Comparison of ENCODE assay signal across 18 mouse cellular contexts in genomic region chr10:79907415-79907814, GRCm38 (mm10). TPM values are rescaled to one million over a fixed set of nuclear protein-coding genes. Genes with fewer than 3 reads are reported as not detected.
DNase-seq lines count a peak whose midpoint lies in the region; ATAC-seq and TF ChIP-seq lines count a peak whose summit lies in the region.
"Had no signal": no experiment of that assay in that cellular context is flagged by ENCODE, and none has a peak within 500 bp of the region (broad histone marks: within the 10 kb centered on the region; RNA-seq: fewer than 3 reads in every experiment).

No protein-coding gene starts in this region.

- no peak overlapping the region for H3K9ac ChIP-seq in hindbrain, postnatal 0 days (replicated peaks; ENCODE audit: low read length)
- no peak overlapping the region for H3K9ac ChIP-seq in lung, embryonic 15.5 days
- no peak overlapping the region for H3K9ac ChIP-seq in liver, embryonic 13.5 days

- H3K27ac ChIP-seq in hindbrain, embryonic 10.5 days: peak overlapping the region; percentile 56
- no peak overlapping the region for H3K27ac ChIP-seq in hindbrain, postnatal 0 days
- no peak overlapping the region for H3K27ac ChIP-seq in lung, embryonic 15.5 days
- 0 out of 2 replicates have a peak overlapping the region, but pooled peaks have one; percentile 96 for H3K27ac ChIP-seq in liver, embryonic 13.5 days

- no peak overlapping the region for H3K4me2 ChIP-seq in hindbrain, postnatal 0 days (ENCODE audit: low read depth, low read length)
- 0 out of 2 replicates have a peak overlapping the region, but pooled peaks have one; percentile 59 for H3K4me2 ChIP-seq in lung, embryonic 15.5 days
- peak overlapping the region; percentile 69; the same call in 1 of the 2 replicates for H3K4me2 ChIP-seq in liver, embryonic 13.5 days

- ATAC-seq in cerebellum, adult (ENCODE audit: insufficient number of reproducible peaks, low FRiP score, low TSS enrichment): no peak
- no peak for ATAC-seq in hindbrain, postnatal 0 days
- no peak for ATAC-seq in lung, embryonic 15.5 days (ENCODE audit: borderline replicate concordance, extremely low read depth, low FRiP score, low TSS enrichment)
- no peak for ATAC-seq in liver, embryonic 13.5 days (ENCODE audit: low read depth)

- H3K4me3 ChIP-seq in hindbrain, embryonic 10.5 days: peak overlapping the region; percentile 21; the same call in 1 of the 2 replicates
- H3K4me3 ChIP-seq in hindbrain, postnatal 0 days (ENCODE audit: low read length): no peak overlapping the region
- no peak overlapping the region for H3K4me3 ChIP-seq in lung, embryonic 15.5 days
- no peak overlapping the region for H3K4me3 ChIP-seq in liver, embryonic 13.5 days (replicated peaks)

- DNase-seq in cerebellum, adult 11-12 months: peak; percentile 63
- no peak for DNase-seq in hindbrain, embryonic 10.5 days (ENCODE audit: low spot score)
- no peak for DNase-seq in hindbrain, postnatal 0 days (ENCODE audit: low spot score)
- DNase-seq in lung, postnatal 36 days: no peak
- no peak for DNase-seq in liver, embryonic 13.5 days
- DNase-seq in layer of hippocampus, adult 11-12 months (ENCODE audit: low spot score): no peak
- DNase-seq: adrenal gland, adult 8-10 months; lung, adult 2 months had no signal

- peaks cover 70% of the 10 kb centered on the region for H3K36me3 ChIP-seq in hindbrain, embryonic 10.5 days
- peaks cover 21% of the 10 kb centered on the region; the same call in 1 of the 2 replicates for H3K36me3 ChIP-seq in hindbrain, postnatal 0 days (ENCODE audit: insufficient read depth, low read length)
- peaks cover 56% of the 10 kb centered on the region for H3K36me3 ChIP-seq in lung, embryonic 15.5 days
- H3K36me3 ChIP-seq in liver, embryonic 13.5 days: peaks cover 56% of the 10 kb centered on the region

- H3K27me3 ChIP-seq in hindbrain, embryonic 10.5 days (ENCODE audit: insufficient read depth, poor library complexity, severe bottlenecking): peaks cover 35% of the 10 kb centered on the region
- no peaks in the 10 kb centered on the region for H3K27me3 ChIP-seq in hindbrain, postnatal 0 days (ENCODE audit: insufficient read depth, low read length)
- no peaks in the 10 kb centered on the region for H3K27me3 ChIP-seq in lung, embryonic 15.5 days
- no peaks in the 10 kb centered on the region for H3K27me3 ChIP-seq in liver, embryonic 13.5 days

- TF ChIP-seq CTCF in hindbrain, postnatal 0 days (IDR thresholded peaks at IDR 0.05; ENCODE audit: low read depth): no peak

- peaks cover 23% of the 10 kb centered on the region for H3K4me1 ChIP-seq in hindbrain, embryonic 10.5 days (replicated peaks)
- H3K4me1 ChIP-seq in hindbrain, postnatal 0 days (ENCODE audit: insufficient read depth, low read length): no peaks in the 10 kb centered on the region
- peaks cover 13% of the 10 kb centered on the region for H3K4me1 ChIP-seq in lung, embryonic 15.5 days
- peaks cover 31% of the 10 kb centered on the region for H3K4me1 ChIP-seq in liver, embryonic 13.5 days (replicated peaks)

- peaks cover 4% of the 10 kb centered on the region; the same call in 1 of the 2 replicates for H3K9me3 ChIP-seq in hindbrain, embryonic 10.5 days
- no peaks in the 10 kb centered on the region for H3K9me3 ChIP-seq in hindbrain, postnatal 0 days (ENCODE audit: low read length)
- no peaks in the 10 kb centered on the region for H3K9me3 ChIP-seq in lung, embryonic 15.5 days
- H3K9me3 ChIP-seq in liver, embryonic 13.5 days (replicated peaks): no peaks in the 10 kb centered on the region

- WGBS in hindbrain, embryonic 10.5 days: 95% methylated on average over 10 of the region's 10 CpGs
- whole genome bisulfite sequencing in hindbrain, postnatal 0 days: 88% methylated on average over 10 of the region's 10 CpGs
- WGBS in lung, embryonic 15.5 days: 88% methylated on average over 10 of the region's 10 CpGs
- 89% methylated on average over 10 of the region's 10 CpGs for WGBS in liver, embryonic 13.5 days (ENCODE audit: insufficient replicate concordance)

RNA-seq across cellular contexts. Expression of gene Med16, which starts 1.3 kb away (rescaled TPM):
- polyA plus RNA-seq in hindbrain, embryonic 10.5 days (2016; fragmentation: Nextera tagmentation; extraction: Ambion mirVana): 68.3 and 77.3 TPM in 2 replicates
- 71.4 and 82.2 TPM in 2 replicates for total RNA-seq in hindbrain, postnatal 0 days (2014; rRNA removed)
- polyA plus RNA-seq in hindbrain, postnatal 0 days (2015; fragmentation: Nextera tagmentation; extraction: Ambion mirVana): 43.2 and 48.4 TPM in 2 replicates
- 54.7 and 56.1 TPM in 2 replicates for polyA plus RNA-seq in lung, embryonic 15.5 days (2015; fragmentation: Nextera tagmentation; extraction: Ambion mirVana)
- 16.9 and 19.0 TPM in 2 replicates for polyA plus RNA-seq in liver, embryonic 13.5 days (2015; fragmentation: Nextera tagmentation; extraction: Ambion mirVana)

RNA-seq across cellular contexts. Expression of gene Gm26602, which starts 3.2 kb away (rescaled TPM):
- polyA plus RNA-seq in hindbrain, embryonic 10.5 days (2016; fragmentation: Nextera tagmentation; extraction: Ambion mirVana): 2.6 and 4.5 TPM in 2 replicates
- not detected in 2 replicates for total RNA-seq in hindbrain, postnatal 0 days (2014; rRNA removed)
- polyA plus RNA-seq in hindbrain, postnatal 0 days (2015; fragmentation: Nextera tagmentation; extraction: Ambion mirVana): 4.9 and 17.2 TPM in 2 replicates
- 1.2 and 1.7 TPM in 2 replicates for polyA plus RNA-seq in lung, embryonic 15.5 days (2015; fragmentation: Nextera tagmentation; extraction: Ambion mirVana)
- 11.3 TPM in 1 of 2 replicates, not detected in the other for polyA plus RNA-seq in liver, embryonic 13.5 days (2015; fragmentation: Nextera tagmentation; extraction: Ambion mirVana)
- total RNA-seq: adrenal gland, adult 8-10 months; gastrocnemius, adult 18-20 months; left cerebral cortex, adult 8-10 months had no signal
- polyA plus RNA-seq: large intestine, adult 2 months; lung, adult 2 months; spleen, adult 2 months; urinary bladder, adult 2 months had no signal

RNA-seq across cellular contexts. Expression of gene Kiss1r, which starts 9.4 kb away (rescaled TPM):
- 0.72 and 0.80 TPM in 2 replicates for polyA plus RNA-seq in hindbrain, embryonic 10.5 days (2016; fragmentation: Nextera tagmentation; extraction: Ambion mirVana)
- 7.7 and 9.4 TPM in 2 replicates for total RNA-seq in hindbrain, postnatal 0 days (2014; rRNA removed)
- 3.4 and 3.9 TPM in 2 replicates for polyA plus RNA-seq in hindbrain, postnatal 0 days (2015; fragmentation: Nextera tagmentation; extraction: Ambion mirVana)
- 0.59 and 0.87 TPM in 2 replicates for polyA plus RNA-seq in lung, embryonic 15.5 days (2015; fragmentation: Nextera tagmentation; extraction: Ambion mirVana)
- polyA plus RNA-seq in liver, embryonic 13.5 days (2015; fragmentation: Nextera tagmentation; extraction: Ambion mirVana): 0.19 and 0.28 TPM in 2 replicates
- polyA plus RNA-seq: inflammation-experienced regulatory T-cells, adult 6 months had no signal

RNA-seq across cellular contexts. Expression of gene R3hdm4, which starts 13.6 kb away (rescaled TPM):
- 130 and 152 TPM in 2 replicates for polyA plus RNA-seq in hindbrain, embryonic 10.5 days (2016; fragmentation: Nextera tagmentation; extraction: Ambion mirVana)
- total RNA-seq in hindbrain, postnatal 0 days (2014; rRNA removed): 111 and 133 TPM in 2 replicates
- 252 and 267 TPM in 2 replicates for polyA plus RNA-seq in hindbrain, postnatal 0 days (2015; fragmentation: Nextera tagmentation; extraction: Ambion mirVana)
- 143 and 152 TPM in 2 replicates for polyA plus RNA-seq in lung, embryonic 15.5 days (2015; fragmentation: Nextera tagmentation; extraction: Ambion mirVana)
- polyA plus RNA-seq in liver, embryonic 13.5 days (2015; fragmentation: Nextera tagmentation; extraction: Ambion mirVana): 63.0 and 63.8 TPM in 2 replicates

RNA-seq across cellular contexts. Expression of gene Cfd, which starts 16.8 kb away (rescaled TPM):
- not detected in 2 replicates for polyA plus RNA-seq in hindbrain, embryonic 10.5 days (2016; fragmentation: Nextera tagmentation; extraction: Ambion mirVana)
- not detected in 2 replicates for total RNA-seq in hindbrain, postnatal 0 days (2014; rRNA removed)
- polyA plus RNA-seq in hindbrain, postnatal 0 days (2015; fragmentation: Nextera tagmentation; extraction: Ambion mirVana): not detected in 2 replicates
- polyA plus RNA-seq in lung, embryonic 15.5 days (2015; fragmentation: Nextera tagmentation; extraction: Ambion mirVana): not detected in 2 replicates
- polyA plus RNA-seq in liver, embryonic 13.5 days (2015; fragmentation: Nextera tagmentation; extraction: Ambion mirVana): not detected in 2 replicates
- total RNA-seq: left cerebral cortex, adult 8-10 months had no signal
- polyA plus RNA-seq: inflammation-experienced regulatory T-cells, adult 6 months; midbrain, embryonic 11.5 days; neural tube, embryonic 14.5 days had no signal

Comparison
In these comparisons a context has a peak if more than half of its experiments do, and no peak if none do; other contexts are left out.
1. H3K27ac ChIP-seq: peak in hindbrain, embryonic 10.5 days (single experiment) and liver, embryonic 13.5 days (single experiment); none in hindbrain, postnatal 0 days (single experiment) and lung, embryonic 15.5 days (single experiment).